Mouse (Mus musculus) ES-E14 (cell line): ENCODE data around the gene Sgip1.

Source experiments
- MAFK ChIP-seq: IDR thresholded peaks from 2 replicates; pipeline ENCODE4 v1.6.1; 2014; ENCODE audit warnings: mild to moderate bottlenecking, low read depth, low read length, inconsistent platforms; ENCODE audit not compliant: insufficient read depth
- ZNF384 ChIP-seq: IDR thresholded peaks from 2 replicates; pipeline ENCODE4 v1.6.1; 2012; ENCODE audit warnings: low read depth, low read length, inconsistent platforms

DNA sequence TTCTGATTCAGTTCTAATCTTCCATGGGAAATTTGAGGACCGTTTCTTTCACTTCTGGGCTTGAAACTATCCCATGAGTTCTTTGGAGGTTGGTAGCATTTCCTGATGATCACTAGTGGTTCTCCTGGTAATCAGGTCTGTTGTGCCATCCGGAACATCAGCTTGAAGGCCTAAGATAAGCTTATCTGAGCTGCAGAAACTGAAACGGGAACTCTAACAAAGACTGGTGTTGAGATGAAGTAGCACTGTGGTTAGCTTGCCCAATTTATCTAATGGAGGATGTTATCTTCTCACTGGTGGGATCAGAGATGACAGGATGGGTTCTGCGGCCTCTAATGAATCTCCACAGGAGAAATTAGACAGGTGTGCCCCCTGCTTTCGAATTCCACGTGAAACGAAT lies 21.0 kb downstream of the Sgip1 start:
- TF ChIP-seq ZNF384 (no peak), MAFK (no peak)
